Mouse (Mus musculus) retina, embryonic 14.5 days (tissue): ENCODE data around the gene Carm1.

ENCODE experiments used
- DNase-seq: peaks from one replicate; pipeline ENCODE4 v3.0.0-alpha.2; 2015; ENCODE audit warnings: low spot score

Carm1 gene

DNA sequence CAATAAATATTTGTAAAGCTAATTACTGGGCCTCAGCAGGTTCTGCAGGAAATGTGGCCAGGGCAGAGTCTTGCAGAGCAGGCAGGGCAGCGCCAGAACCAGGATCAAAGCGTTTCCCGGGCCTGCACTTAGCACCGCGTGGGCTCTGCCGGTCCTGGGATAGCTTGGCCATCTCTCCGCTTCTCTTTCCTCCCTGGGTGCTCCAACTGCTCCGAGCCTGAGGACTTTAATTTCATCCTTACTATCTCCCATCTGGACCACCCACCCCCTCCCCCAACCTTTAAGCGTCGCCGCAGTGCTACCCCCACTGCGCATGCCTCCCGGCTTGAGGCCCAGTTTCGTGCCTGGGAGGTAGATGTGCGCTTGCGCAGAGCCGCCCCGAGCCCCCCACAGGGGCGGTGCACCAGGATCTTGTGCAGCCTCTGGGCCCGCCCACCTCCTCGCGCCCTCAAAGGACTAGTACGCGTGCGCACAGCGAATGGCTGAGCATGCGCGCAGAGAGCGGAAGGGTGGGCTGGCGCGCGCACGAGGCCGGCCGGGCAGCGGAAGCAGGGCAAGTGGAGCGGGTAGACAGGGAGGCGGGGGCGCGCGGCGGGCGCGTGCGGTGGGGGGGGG lies 69.0 kb downstream of the Carm1 start, which contains the start of gene Smarca4:
Gene Smarca4 (plus strand): TSS at position 553 of the 615 bp plus-strand sequence.
- peak; percentile 100 for DNase-seq

DNA sequence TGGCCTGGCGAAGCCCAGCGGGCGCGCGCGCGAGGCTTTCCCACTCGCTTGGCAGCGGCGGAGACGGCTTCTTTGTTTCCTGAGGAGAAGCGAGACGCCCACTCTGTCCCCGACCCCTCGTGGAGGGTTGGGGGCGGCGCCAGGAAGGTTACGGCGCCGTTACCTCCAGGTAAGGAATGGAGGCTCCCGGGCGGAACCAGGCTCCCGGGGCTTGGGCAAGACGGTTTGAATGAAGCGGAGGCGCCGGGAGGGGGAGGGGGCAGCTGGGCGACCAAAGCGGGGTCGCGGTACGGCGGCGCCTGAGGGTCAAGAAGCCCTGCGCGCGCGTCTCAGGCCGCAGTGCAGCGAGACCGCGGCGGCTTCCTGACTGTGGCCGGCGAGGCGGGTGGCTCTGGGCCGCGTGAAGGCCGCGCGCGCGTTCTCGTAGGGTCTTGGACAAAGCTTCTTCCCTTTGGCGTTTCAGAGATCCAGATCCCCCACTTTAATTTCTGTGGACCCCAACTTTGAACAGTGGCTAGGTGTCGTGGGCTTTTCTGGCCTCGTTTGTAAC lies 69.6 kb downstream of the Carm1 start:
- DNase-seq: peak; percentile 95

DNA sequence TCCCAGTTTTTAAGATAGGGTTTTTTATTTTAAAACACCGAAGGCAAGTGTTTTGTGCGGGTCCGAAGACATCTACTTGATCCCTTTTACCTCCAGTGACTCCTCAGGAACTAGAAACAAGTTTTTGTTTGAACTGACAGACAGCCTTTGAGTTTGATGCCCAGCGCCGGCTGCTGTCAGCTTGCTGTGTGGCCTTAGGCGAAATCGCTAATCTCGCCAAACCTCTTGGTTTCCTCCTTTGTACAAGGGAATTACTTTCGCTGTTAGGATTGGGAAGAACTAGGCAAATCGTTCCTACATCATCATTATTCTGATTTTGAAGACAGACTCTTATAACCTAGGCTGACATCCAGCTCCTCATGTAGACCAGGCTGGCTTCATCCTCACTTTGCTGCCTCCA lies 70.4 kb downstream of the Carm1 start:
- DNase-seq: peak; percentile 38

DNA sequence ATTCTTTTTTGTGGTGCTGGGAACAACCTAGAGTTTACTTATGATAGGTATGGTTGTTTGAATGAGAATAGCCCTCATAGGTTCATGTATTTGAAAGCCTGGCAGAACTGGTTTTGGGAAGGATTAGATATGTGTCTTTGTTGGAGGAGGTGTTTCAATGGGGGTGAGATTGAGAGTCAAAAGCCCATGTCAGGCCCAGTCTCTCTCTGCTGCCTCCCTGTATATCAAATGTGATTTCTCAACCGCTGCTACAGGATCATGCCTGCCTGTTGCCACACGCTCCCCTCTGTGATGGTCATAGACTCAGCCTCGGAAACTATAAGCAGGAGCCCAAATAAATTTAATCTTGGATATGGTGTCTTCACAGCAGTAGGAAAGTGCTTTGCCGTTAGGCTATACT lies 73.5 kb downstream of the Carm1 start:
- no peak for DNase-seq

DNA sequence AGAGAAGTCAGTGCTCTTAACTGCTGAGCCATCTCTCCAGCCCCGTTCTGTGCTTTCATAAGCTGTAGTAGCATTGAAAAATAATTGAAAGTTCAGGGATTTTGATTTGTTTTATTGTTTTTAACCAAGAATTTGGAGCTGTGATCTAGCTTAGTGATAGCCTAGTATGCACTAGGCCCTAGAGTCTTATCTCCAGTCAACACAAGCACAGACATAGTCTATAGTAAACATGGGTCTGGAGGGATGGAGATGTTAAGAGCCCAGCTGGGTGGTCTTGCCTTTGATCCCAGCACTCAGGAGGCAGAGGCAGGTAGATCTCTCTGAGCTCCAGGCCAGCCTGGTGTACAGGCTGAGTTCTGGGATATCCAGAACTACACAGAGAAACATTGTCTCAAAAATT lies 76.0 kb downstream of the Carm1 start:
- no peak for DNase-seq

DNA sequence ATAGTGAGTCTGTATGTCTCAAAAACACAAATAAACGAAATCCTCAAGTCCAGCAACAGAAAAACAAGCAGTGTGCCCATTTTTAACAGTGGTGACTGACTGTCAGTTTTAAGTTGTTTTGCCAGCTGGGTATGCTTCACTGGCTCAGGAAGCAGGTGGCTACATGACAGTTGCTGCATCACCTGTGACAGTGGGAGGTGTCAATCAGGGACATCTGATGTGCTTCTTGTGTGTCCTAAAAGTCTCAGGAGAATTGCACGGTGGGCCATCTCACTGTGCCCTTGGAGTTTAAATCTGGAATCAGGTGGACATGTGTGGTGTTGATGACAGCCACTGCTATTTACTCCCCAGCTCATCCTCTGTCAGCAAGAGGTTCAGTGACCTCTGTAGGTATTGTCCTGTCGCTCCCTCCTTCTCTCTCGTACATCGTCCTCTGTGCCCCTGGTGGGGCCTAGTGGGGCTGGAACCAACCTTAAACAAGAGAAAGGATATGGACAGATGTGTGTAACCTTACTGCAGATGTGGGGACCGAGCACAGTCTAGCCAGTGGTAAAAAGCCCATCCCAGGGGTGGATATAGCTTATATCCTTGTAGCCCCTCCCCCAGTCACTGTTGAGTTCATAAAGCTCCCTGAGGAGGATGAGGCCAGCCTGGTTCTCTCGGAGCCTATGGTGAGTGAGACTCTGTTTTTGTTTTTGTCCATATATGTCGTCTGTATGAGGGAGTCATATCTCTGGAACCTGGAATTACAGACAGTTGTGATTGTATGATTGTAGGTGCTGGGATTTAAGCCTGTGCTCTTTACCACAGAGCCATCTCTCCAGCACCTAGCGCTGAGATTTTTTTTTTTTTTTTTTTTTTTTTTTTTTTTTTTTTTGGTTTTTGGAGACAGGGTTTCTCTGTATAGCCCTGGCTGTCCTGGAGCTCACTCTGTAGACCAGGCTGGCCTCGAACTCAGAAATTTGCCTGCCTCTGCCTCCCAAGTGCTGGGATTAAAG lies 78.9 kb downstream of the Carm1 start:
- DNase-seq: no peak

DNA sequence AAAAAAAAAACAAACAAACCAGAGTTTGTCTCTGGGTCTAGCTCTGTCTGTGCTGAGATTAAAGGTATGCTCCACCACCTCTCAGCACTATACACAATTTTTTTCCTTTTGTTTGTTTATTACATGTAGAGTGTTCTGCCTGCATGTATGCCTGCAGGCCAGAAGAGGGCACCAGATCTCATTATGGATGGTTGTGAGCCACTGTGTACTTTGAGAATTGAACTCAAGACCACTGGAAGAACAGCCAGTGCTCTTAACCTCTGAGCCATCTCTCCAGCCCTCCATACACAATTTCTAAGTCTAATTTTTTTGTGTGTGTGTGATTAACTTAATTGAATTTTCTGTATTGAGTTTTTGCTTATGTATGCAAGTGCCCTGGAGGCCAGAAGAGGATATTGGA lies 79.9 kb downstream of the Carm1 start:
- DNase-seq: no peak

DNA sequence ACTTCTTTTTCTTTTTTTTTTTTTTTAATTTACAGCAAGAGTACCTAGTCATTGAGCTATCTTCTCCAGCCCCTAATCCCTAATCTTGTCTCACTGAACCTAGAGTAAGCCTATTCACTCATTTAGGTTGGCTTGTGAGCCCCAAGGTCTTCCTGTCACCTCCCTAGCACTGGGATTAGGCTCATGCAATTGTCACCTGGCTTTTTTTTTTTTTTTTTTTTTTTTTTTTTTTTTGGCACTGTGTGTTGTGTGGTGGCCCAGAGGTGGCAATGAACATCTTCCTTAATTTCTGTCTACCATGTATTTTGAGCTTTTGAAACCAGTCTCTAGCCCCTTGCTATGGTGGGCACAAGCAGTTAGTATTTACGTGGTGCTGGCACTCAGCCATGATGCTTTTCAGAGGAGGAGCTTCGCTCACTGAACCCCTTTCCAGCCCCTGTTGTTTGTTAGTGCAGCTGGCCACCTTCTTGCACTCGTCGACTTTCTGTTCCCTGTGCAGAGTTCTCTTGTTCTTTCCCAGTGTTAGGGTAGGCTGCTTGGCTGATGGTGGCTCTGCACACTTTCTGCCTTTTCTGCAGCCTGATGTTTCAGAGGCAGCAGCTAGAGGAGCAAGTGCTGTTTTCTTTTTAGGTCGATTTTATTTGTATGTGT lies 80.6 kb downstream of the Carm1 start:
- no peak for DNase-seq

DNA sequence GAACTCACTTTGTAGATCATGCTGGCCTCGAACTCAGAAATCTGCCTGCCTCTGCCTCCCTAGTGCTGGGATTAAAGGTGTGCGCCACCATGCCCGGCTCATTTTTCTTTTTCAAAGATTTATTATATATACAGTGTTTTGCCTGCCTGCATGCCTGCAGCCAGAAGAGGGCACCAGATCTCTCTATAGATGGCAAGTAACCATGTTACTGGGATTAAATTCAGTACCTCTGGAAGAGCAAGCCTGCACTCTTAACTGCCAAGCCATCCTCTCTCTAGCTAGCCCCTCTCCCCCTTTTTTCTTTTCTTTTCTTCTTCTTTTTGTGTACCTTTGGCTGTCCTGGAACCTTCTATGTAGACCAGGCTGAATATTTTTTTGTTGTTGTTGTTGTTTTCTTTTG lies 84.0 kb downstream of the Carm1 start:
- DNase-seq: peak; percentile 51

DNA sequence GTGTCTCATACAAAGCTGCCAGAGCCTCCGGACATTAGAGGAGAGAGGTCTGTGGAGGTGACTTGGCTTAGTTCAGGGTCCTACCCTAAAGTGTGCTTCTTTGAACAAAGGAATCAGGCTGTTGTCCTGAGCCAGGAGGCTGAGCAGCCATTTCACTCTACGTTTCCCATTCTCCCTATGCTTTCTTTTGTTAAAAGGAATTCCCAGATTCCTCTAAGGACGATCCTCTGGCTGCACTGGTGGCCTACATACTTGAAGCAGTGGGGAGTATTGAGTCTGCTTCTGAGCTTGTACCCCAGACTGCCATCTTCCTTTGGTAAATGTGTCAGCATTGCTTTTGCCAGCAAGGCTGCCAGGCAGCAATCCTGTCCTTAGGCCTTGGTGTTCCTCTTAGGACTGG lies 86.4 kb downstream of the Carm1 start:
- DNase-seq: no peak

DNA sequence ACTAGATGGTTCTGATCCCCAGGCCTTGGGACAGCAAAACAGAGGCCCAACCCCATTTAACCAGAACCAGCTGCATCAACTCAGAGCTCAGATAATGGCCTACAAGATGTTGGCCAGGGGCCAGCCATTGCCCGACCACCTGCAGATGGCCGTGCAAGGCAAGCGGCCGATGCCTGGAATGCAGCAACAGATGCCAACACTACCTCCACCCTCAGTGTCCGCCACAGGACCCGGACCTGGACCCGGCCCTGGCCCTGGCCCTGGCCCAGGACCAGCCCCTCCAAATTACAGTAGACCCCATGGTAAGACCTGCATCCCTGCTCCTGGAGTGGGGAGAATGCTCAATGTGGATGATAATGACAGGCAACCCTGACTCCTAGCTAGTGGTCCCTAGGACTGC lies 88.9 kb downstream of the Carm1 start:
- no peak for DNase-seq

DNA sequence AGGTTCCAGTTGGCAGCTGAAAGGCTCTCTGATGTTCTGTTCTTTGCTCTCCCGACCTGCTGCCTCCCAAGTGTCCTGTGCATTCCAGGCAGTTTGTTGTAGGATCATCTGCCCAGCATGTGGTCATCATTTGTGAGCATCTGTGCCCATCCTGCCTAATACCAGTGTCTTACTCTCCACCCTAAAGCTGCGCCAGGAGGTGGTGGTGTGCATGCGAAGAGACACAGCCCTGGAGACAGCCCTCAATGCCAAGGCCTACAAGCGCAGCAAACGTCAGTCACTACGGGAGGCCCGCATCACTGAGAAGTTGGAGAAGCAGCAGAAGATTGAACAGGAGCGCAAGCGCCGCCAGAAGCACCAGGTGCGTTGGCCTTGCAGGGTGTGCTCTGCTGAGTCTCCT lies 92.3 kb downstream of the Carm1 start:
- DNase-seq: no peak
